Mouse (Mus musculus) midbrain, embryonic 10.5 days (tissue): ENCODE results near the gene Tut1. TPM values are rescaled to one million over a fixed set of nuclear protein-coding genes. Genes with fewer than 3 reads are reported as not detected.
"Not testable (repeated sequence)": the region's sequence is repeated elsewhere in the genome, so short reads cannot be mapped to it uniquely, and the experiment has no call there.

Experiments
- DNase-seq: peaks from one replicate; pipeline ENCODE4 v3.0.0-alpha.2; 2017; ENCODE audit warnings: low spot score
- H3K27ac ChIP-seq: fragments of 300-500 bp; sonication (generic); replicated peaks from 2 replicates; pipeline ENCODE4 v1.5.1; 2016; ENCODE audit warnings: mild to moderate bottlenecking
- H3K27me3 ChIP-seq: fragments of 300-500 bp; sonication (generic); 2 replicates; pipeline ENCODE4 v1.6.1; 2016; ENCODE audit warnings: low read depth, mild to moderate bottlenecking; ENCODE audit not compliant: poor library complexity, severe bottlenecking
- H3K36me3 ChIP-seq: fragments of 300-500 bp; sonication (generic); 2 replicates; pipeline ENCODE4 v1.6.1; 2016; ENCODE audit warnings: mild to moderate bottlenecking, moderate library complexity
- H3K4me1 ChIP-seq: fragments of 300-500 bp; sonication (generic); 2 replicates; pipeline ENCODE4 v1.6.1; 2016
- H3K4me3 ChIP-seq: fragments of 300-500 bp; sonication (generic); 2 replicates; pipeline ENCODE4 v1.5.1; 2016; ENCODE audit warnings: mild to moderate bottlenecking, moderate library complexity
- H3K9me3 ChIP-seq: fragments of 300-500 bp; sonication (generic); replicated peaks from 2 replicates; pipeline ENCODE4 v1.6.1; 2016; ENCODE audit warnings: mild to moderate bottlenecking
- WGBS: fragments of 180-500 bp; shearing (Covaris S2); methylation state at CpG from one replicate; pipeline ENCODE4 v1.1.7; 2016; 5-methylcytosine and 5-hydroxymethylcytosine counted together
- polyA plus RNA-seq: library from polyadenylated mRNA; unstranded; fragments of >200 nt; fragmentation: Nextera tagmentation; extraction: Ambion mirVana; gene quantifications from 2 replicates; pipeline ENCODE4 v1.2.1, GENCODE M21; 2016

Gene Tut1
- polyA plus RNA-seq, 1 experiment from 2014 or later: 36.5 TPM

- H3K9me3 ChIP-seq, H3K27me3 ChIP-seq, DNase-seq, H3K27ac ChIP-seq, H3K4me1 ChIP-seq, H3K36me3 ChIP-seq, H3K4me3 ChIP-seq: not testable (repeated sequence)
- WGBS: 94% methylated on average over 2 of the region's 2 CpGs
These were observed 53.3 kb downstream of the Tut1 start for GRCm38 (mm10) chr19:9006915-9007314.

Other genes with a start within 250 kb of the Tut1 start
- 139 and 144 TPM in 2 replicates for gene Slc3a2, start 230.5 kb upstream of the Tut1 start, polyA plus RNA-seq
- gene Wdr74, start 218.0 kb upstream of the Tut1 start, polyA plus RNA-seq: 105 and 121 TPM in 2 replicates
- 3.2 and 3.3 TPM in 2 replicates for gene 1700092M07Rik, start 213.1 kb upstream of the Tut1 start, polyA plus RNA-seq
- 94.9 and 103 TPM in 2 replicates for gene Stx5a, start 212.4 kb upstream of the Tut1 start, polyA plus RNA-seq
- 253 and 282 TPM in 2 replicates for gene Nxf1, start 196.8 kb upstream of the Tut1 start, polyA plus RNA-seq
- gene Tmem223, start 182.9 kb upstream of the Tut1 start, polyA plus RNA-seq: 189 and 205 TPM in 2 replicates
- 50.0 and 55.2 TPM in 2 replicates for gene Tmem179b, start 179.4 kb upstream of the Tut1 start, polyA plus RNA-seq
- 47.5 and 47.6 TPM in 2 replicates for gene Taf6l, start 167.4 kb upstream of the Tut1 start, polyA plus RNA-seq
- 169 and 176 TPM in 2 replicates for gene Polr2g, start 155.3 kb upstream of the Tut1 start, polyA plus RNA-seq
- gene Zbtb3, start 151.3 kb upstream of the Tut1 start, polyA plus RNA-seq: 7.5 and 7.8 TPM in 2 replicates
- gene Ttc9c, start 134.5 kb upstream of the Tut1 start, polyA plus RNA-seq: 69.0 and 74.5 TPM in 2 replicates
- 4.3 and 4.4 TPM in 2 replicates for gene Hnrnpul2, start 133.8 kb upstream of the Tut1 start, polyA plus RNA-seq
- not detected in 2 replicates for gene AC129217.1, start 124.1 kb upstream of the Tut1 start, polyA plus RNA-seq
- 55.2 and 63.4 TPM in 2 replicates for gene Bscl2, start 116.4 kb upstream of the Tut1 start, polyA plus RNA-seq
- gene Gng3, start 114.7 kb upstream of the Tut1 start, polyA plus RNA-seq: 60.0 and 104 TPM in 2 replicates
- gene Lrrn4cl, start 103.1 kb upstream of the Tut1 start, polyA plus RNA-seq: 0.57 TPM in 2 replicates
- gene Ubxn1, start 82.4 kb upstream of the Tut1 start, polyA plus RNA-seq: 203 and 205 TPM in 2 replicates
- 58.2 and 61.1 TPM in 2 replicates for gene Uqcc3, start 72.9 kb upstream of the Tut1 start, polyA plus RNA-seq
- 110 and 133 TPM in 2 replicates for gene Lbhd1, start 70.1 kb upstream of the Tut1 start, polyA plus RNA-seq
- not detected in 2 replicates for gene Gm49403, start 69.9 kb upstream of the Tut1 start, polyA plus RNA-seq
- 134 and 159 TPM in 2 replicates for gene 1810009A15Rik, start 65.0 kb upstream of the Tut1 start, polyA plus RNA-seq
- gene Gm49416, start 64.9 kb upstream of the Tut1 start, polyA plus RNA-seq: 0.17 TPM in 1 of 2 replicates, not detected in the other
- gene Ints5, start 60.8 kb upstream of the Tut1 start, polyA plus RNA-seq: 54.8 and 56.7 TPM in 2 replicates
- gene Ganab, start 55.8 kb upstream of the Tut1 start, polyA plus RNA-seq: 118 and 120 TPM in 2 replicates
- gene B3gat3, start 33.5 kb upstream of the Tut1 start, polyA plus RNA-seq: 58.7 and 64.0 TPM in 2 replicates
- gene Rom1, start 24.5 kb upstream of the Tut1 start, polyA plus RNA-seq: 3.5 and 4.2 TPM in 2 replicates
- 22.9 and 23.5 TPM in 2 replicates for gene Eml3, start 24.3 kb upstream of the Tut1 start, polyA plus RNA-seq
- 178 and 191 TPM in 2 replicates for gene Mta2, start 12.0 kb upstream of the Tut1 start, polyA plus RNA-seq
- 438 and 514 TPM in 2 replicates for gene Eef1g, start 13.2 kb downstream of the Tut1 start, polyA plus RNA-seq
- gene Ahnak, start 35.4 kb downstream of the Tut1 start, polyA plus RNA-seq: 6.6 and 8.8 TPM in 2 replicates
- gene Scgb1a1, start 134.1 kb downstream of the Tut1 start, polyA plus RNA-seq: not detected in 2 replicates
- 14.8 and 16.8 TPM in 2 replicates for gene Asrgl1, start 181.8 kb downstream of the Tut1 start, polyA plus RNA-seq